Mouse (Mus musculus) intestine, postnatal 0 days (tissue): ENCODE results near the gene Klhl10. TPM values are rescaled to one million over a fixed set of nuclear protein-coding genes. Genes with fewer than 3 reads are reported as not detected.

ENCODE experiments used
- ATAC-seq: fragments of 200-750 bp; cut with Nextera tagmentation; 2 replicates; pipeline ENCODE4 v1.8.0; 2017; ENCODE audit warnings: mild to moderate bottlenecking, moderate TSS enrichment, moderate library complexity
- H3K27ac ChIP-seq: fragments of 300-500 bp; sonication (generic); 2 replicates; pipeline ENCODE4 v1.5.1; 2014; ENCODE audit warnings: mild to moderate bottlenecking, low read depth, low read length, moderate library complexity
- H3K27me3 ChIP-seq: fragments of 300-500 bp; sonication (generic); replicated peaks from 2 replicates; pipeline ENCODE4 v1.6.1; 2014; ENCODE audit warnings: low read length, mixed read lengths; ENCODE audit not compliant: control insufficient read depth, insufficient read depth
- H3K36me3 ChIP-seq: fragments of 300-500 bp; sonication (generic); 2 replicates; pipeline ENCODE4 v1.6.1; 2014; ENCODE audit warnings: mild to moderate bottlenecking, moderate library complexity; ENCODE audit not compliant: control insufficient read depth, insufficient read depth
- H3K4me1 ChIP-seq: fragments of 300-500 bp; sonication (generic); replicated peaks from 2 replicates; pipeline ENCODE4 v1.6.1; 2014; ENCODE audit warnings: antibody characterized with exemption, low read length, mixed read lengths; ENCODE audit not compliant: control insufficient read depth, insufficient read depth
- H3K4me2 ChIP-seq: fragments of 300-500 bp; sonication (generic); replicated peaks from 2 replicates; pipeline ENCODE4 v1.6.1; 2014; ENCODE audit warnings: low read depth, mild to moderate bottlenecking, moderate library complexity
- H3K4me3 ChIP-seq: fragments of 300-500 bp; sonication (generic); 2 replicates; pipeline ENCODE4 v1.5.1; 2014; ENCODE audit warnings: low read depth, low read length
- H3K9ac ChIP-seq: fragments of 300-500 bp; sonication (generic); 2 replicates; pipeline ENCODE4 v1.6.1; 2014; ENCODE audit warnings: mild to moderate bottlenecking, low read depth, low read length
- H3K9me3 ChIP-seq: fragments of 300-500 bp; sonication (generic); 2 replicates; pipeline ENCODE4 v1.6.1; 2016; ENCODE audit warnings: mixed run types; ENCODE audit not compliant: control insufficient read depth
- CTCF ChIP-seq: sonication (generic); IDR thresholded peaks from 2 replicates; pipeline ENCODE4 v1.5.1; 2016; ENCODE audit warnings: low read depth, mild to moderate bottlenecking, control low read depth, antibody characterized with exemption, moderate library complexity
- WGBS: fragments of 180-500 bp; shearing (Covaris S2); extraction: QIAGEN DNeasy Blood & Tissue Kit; methylation state at CpG from one replicate; pipeline ENCODE4 v1.1.7; 2014; 5-methylcytosine and 5-hydroxymethylcytosine counted together
- polyA plus RNA-seq: library from polyadenylated mRNA; unstranded; fragments of >200 nt; fragmentation: Nextera tagmentation; extraction: Ambion mirVana; gene quantifications from 2 replicates; pipeline ENCODE4 v1.2.1, GENCODE M21; 2015

Klhl10 gene
- polyA plus RNA-seq, 1 experiment from 2014 or later, result 0.13 TPM

DNA sequence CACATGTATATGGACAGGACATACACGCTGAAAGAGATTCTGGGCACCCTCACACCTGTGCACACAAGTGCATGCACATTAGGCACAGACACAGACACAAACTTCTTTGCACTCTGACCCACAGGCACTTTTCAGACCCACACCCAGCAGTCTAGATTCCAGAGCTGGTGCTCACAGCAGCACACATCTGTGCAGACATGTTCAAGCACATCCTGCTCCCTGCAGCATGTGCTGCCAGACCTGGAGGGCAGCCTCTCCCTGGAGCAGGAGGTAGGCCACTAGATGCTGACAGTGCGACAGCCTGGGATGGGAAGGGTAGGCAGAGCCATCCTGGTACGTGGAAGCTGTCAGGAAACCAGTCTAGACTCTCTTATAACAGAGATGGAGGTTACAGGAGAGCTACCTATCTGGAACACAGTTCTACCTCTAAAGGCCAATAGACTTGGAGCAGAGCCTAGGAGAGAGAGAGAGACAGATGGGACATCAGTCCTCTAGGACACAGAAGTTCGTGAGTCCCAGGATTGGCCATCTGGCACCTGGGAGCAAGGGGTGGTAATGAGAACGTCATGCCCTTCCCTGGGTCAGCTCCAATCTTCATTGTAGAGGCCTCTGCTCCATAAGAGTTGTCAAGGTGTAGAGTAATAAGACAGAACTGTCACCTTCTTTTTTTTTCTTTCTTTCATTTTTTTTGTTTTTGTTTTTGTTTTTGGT is 34.6 kb upstream of the Klhl10 start:
- H3K9ac ChIP-seq, result no peak overlapping the region
- H3K27me3 ChIP-seq, result no peaks in the 10 kb centered on the region
- 89% methylated on average over 5 of the region's 5 CpGs for WGBS
- no peak overlapping the region for H3K4me2 ChIP-seq
- no peaks in the 10 kb centered on the region for H3K9me3 ChIP-seq
- peaks cover 11% of the 10 kb centered on the region; the same call in 1 of the 2 replicates for H3K4me1 ChIP-seq
- peaks cover 10% of the 10 kb centered on the region for H3K36me3 ChIP-seq
- ATAC-seq, result no peak
- no peak overlapping the region for H3K27ac ChIP-seq
- no peak for TF ChIP-seq CTCF
- no peak overlapping the region for H3K4me3 ChIP-seq

DNA sequence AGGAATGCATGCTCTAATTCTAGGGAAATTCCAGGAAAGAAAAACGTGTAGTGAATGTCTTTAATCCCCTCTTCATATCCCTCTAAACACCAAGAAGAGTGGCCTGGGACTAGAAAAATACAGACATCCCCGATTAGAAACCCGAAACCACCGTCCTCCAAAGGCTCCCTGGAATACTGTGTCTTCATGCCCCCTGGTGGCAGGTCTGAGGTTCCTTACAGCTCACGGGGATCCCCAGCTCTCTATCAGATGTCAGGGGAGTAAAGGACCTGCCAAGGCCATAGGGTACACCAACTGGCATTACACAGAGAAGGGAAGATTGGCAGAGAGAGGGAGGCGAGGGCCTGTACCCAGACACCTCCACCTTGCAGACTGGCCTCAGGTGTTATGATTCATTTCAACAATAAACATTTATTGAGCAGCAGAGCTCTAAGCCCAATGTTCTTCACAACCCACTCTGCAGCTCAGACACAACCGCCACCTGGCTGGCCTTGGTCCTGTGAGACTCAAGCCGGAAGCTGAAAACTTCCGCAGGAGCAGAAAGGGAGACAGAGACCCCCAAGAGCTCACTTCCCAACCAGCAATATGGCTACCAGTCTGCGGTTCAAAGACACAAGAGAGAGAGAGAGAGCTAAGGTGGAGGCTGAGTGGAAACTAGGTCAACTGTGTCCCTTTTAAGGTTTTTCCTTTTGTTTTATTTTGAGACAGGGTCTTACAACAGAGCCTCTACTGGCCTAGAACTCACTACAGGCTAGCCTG is 33.5 kb upstream of the Klhl10 start:
- 38% methylated on average over 10 of the region's 10 CpGs for WGBS
- ATAC-seq, result peak; percentile 50
- Histone ChIP-seq H3K9ac (no peak overlapping the region), H3K4me1 (peaks cover 6% of the 10 kb centered on the region; the same call in 1 of the 2 replicates), H3K36me3 (peaks cover 10% of the 10 kb centered on the region), H3K4me2 (no peak overlapping the region), H3K4me3 (no peak overlapping the region), H3K9me3 (no peaks in the 10 kb centered on the region), H3K27ac (no peak overlapping the region), H3K27me3 (no peaks in the 10 kb centered on the region)
- TF ChIP-seq CTCF, result peak; percentile 88

DNA sequence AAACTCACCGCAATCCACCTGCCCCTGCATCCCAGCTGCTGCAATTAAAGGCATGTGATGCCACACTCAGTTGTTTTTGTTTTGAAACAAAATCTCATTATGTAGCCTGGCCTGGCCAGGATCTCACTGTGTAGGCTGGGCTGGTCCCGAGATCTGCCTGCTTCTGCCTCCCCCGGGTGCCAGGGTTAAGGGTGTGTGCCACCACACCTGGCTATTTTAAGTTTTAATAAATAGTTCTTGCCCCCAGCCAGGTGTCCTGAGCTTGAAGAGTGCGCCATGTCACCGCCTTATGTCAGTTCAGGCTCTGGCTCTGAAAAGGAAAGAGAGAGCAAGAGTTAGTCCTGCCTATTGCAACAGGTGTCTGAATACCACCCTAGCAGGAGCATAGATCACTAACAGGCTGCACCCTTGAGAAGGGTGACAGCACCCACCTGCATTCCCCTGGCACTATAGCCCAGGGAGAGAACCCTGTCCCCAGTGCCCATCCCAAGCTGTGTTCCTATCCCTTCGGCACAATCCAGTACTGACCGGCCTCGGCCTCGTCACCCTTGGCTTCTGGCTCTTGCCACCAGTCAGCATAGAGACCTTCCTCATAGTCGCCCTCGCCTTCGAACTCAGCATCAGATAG is 32.8 kb upstream of the Klhl10 start:
- Histone ChIP-seq H3K9me3 (no peaks in the 10 kb centered on the region), H3K4me3 (no peak overlapping the region), H3K4me1 (peaks cover 6% of the 10 kb centered on the region; the same call in 1 of the 2 replicates), H3K4me2 (no peak overlapping the region), H3K27ac (no peak overlapping the region), H3K9ac (no peak overlapping the region), H3K36me3 (peaks cover 10% of the 10 kb centered on the region), H3K27me3 (no peaks in the 10 kb centered on the region)
- TF ChIP-seq CTCF, result no peak
- 94% methylated on average over 12 of the region's 12 CpGs for WGBS
- no peak for ATAC-seq

DNA sequence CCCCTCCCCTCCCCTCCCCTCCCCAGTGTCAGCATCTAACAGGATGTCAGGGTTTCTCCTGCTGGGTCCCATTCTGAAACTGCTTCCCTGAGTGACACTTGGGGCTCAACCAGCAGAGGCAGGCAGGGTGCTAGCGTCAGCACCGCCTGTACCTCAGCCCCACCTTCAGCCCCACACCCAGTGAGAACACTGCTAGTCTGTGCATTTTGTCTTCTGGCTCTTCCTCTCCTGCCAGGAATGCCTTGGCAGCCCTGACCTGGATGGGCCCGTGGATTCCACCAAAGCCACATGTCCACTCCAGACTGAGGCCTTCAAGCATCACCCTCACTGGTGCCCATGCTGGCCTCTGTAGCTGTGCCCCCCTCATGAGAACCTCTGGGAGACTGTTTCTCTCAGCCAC is 32.0 kb upstream of the Klhl10 start:
- Histone ChIP-seq H3K4me2 (no peak overlapping the region), H3K9ac (no peak overlapping the region), H3K9me3 (no peaks in the 10 kb centered on the region), H3K27me3 (no peaks in the 10 kb centered on the region), H3K27ac (no peak overlapping the region), H3K4me1 (peaks cover 6% of the 10 kb centered on the region; the same call in 1 of the 2 replicates), H3K36me3 (peaks cover 10% of the 10 kb centered on the region), H3K4me3 (no peak overlapping the region)
- no peak for TF ChIP-seq CTCF
- 78% methylated on average over 3 of the region's 3 CpGs for WGBS
- no peak for ATAC-seq

DNA sequence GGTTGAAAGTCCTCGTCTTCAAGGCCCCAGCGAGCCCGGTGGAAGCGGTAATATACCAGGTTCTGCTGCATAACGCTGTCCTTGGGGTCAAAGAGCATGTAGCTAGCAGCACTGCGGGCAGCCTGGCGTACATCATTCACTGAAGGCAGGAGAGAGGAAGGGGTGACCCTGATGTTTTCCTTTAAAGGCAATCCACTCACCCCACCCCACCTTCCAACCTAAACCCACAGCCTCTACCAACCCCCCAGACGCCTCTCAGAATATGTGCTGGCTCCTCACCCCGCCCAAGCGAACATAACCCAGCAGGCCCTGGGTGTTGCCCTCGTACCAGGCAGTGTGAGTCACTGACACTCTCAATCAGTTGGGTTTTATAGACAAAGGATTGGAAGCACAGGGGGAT is 30.0 kb upstream of the Klhl10 start:
- ATAC-seq, result peak; percentile 44; the same call in 1 of the 2 replicates
- H3K27me3 ChIP-seq, result no peaks in the 10 kb centered on the region
- H3K27ac ChIP-seq, result peak overlapping the region; percentile 46; the same call in 1 of the 2 replicates
- peak overlapping the region; percentile 35 for H3K4me2 ChIP-seq
- peaks cover 6% of the 10 kb centered on the region; the same call in 1 of the 2 replicates for H3K4me1 ChIP-seq
- H3K36me3 ChIP-seq, result peaks cover 10% of the 10 kb centered on the region
- no peak overlapping the region for H3K9ac ChIP-seq
- H3K4me3 ChIP-seq, result no peak overlapping the region
- WGBS, result 27% methylated on average over 11 of the region's 11 CpGs
- H3K9me3 ChIP-seq, result no peaks in the 10 kb centered on the region
- no peak for TF ChIP-seq CTCF

DNA sequence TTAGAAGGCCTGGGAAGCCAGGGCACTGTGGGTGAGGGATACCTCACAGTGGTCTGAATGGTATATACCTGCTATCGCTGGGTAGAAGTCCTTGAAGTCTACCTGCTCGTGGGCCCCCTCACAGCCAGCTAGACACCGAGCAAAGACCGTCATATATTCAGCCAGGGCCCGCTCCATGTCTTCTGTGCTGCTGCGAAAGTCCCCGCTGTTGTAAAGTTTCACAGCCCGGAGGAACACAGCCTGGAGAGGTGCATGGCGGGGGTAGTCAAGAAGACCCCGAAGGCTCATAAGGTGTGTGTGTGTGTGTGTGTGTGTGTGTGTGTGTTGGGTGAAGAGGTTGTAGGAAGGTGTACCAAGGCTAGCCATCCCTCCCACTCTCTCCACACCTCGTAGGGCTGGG is 28.2 kb upstream of the Klhl10 start:
- Histone ChIP-seq H3K27ac (peak overlapping the region; percentile 7; the same call in 1 of the 2 replicates), H3K27me3 (no peaks in the 10 kb centered on the region), H3K4me2 (peak overlapping the region; percentile 74), H3K9me3 (no peaks in the 10 kb centered on the region), H3K4me3 (peak overlapping the region; percentile 54), H3K9ac (peak overlapping the region; percentile 47), H3K36me3 (peaks cover 10% of the 10 kb centered on the region), H3K4me1 (peaks cover 6% of the 10 kb centered on the region; the same call in 1 of the 2 replicates)
- 68% methylated on average over 11 of the region's 11 CpGs for WGBS
- no peak for TF ChIP-seq CTCF
- ATAC-seq, result no peak
